Mouse (Mus musculus) adipose tissue, adult 10 weeks (tissue): ENCODE measurements around the gene Med31. TPM values are rescaled to one million over a fixed set of nuclear protein-coding genes. Genes with fewer than 3 reads are reported as not detected.

Source experiments
- polyA plus RNA-seq: library from polyadenylated mRNA; stranded (reverse); fragments of 350-450 nt; fragmentation: Illumina TruSeq; extraction: RNeasy Lipid Tissue Mini Kit (QIAGEN cat#74804); gene quantifications from one replicate; pipeline ENCODE4 v1.2.3, GENCODE M21; 2014; ENCODE audit warnings: low read depth, low replicate concordance

The Med31 gene
- 15.8 TPM for polyA plus RNA-seq

GRCm38 (mm10) chr11:72215410-72215797 is at the start of gene Med31:
Gene Med31, minus strand, starts transcription at chr11:72215592.

DNA sequence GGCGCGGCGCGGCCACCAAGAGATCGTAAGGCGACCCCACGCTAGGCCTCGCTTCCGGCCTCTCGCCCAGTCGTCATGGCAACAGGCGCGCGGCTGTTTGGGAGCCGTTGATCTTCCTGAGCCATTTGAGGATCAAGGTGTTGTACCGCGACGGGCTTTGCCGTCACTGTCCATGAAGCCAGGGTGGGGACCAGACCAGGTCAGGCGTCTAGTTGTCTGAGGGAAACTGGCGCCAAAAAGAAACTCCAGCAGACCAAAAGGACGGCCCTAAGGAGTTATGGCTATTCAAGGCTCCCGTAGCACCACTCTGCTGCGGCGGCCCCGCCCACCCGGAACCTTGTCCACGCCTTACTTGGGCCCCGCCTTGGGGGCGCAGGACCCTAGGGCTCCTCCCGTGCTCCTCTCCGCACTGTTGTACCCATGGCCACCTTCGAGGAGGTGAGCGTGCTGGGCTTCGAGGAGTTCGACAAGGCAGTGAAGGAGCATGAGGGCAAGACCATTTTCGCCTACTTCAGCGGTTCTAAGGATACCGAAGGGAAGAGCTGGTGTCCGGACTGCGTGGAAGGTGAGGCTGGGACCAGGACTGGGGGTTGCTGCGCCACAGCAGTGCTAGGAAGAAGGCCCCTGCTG is 8.1 kb downstream of the Med31 start, which contains the start of the genes 4933427D14Rik and Txndc17:
4933427D14Rik (minus strand) TSS at position 256 of the 630 bp plus-strand sequence.
Txndc17 (plus strand) TSS at position 344 of the 630 bp plus-strand sequence.

DNA sequence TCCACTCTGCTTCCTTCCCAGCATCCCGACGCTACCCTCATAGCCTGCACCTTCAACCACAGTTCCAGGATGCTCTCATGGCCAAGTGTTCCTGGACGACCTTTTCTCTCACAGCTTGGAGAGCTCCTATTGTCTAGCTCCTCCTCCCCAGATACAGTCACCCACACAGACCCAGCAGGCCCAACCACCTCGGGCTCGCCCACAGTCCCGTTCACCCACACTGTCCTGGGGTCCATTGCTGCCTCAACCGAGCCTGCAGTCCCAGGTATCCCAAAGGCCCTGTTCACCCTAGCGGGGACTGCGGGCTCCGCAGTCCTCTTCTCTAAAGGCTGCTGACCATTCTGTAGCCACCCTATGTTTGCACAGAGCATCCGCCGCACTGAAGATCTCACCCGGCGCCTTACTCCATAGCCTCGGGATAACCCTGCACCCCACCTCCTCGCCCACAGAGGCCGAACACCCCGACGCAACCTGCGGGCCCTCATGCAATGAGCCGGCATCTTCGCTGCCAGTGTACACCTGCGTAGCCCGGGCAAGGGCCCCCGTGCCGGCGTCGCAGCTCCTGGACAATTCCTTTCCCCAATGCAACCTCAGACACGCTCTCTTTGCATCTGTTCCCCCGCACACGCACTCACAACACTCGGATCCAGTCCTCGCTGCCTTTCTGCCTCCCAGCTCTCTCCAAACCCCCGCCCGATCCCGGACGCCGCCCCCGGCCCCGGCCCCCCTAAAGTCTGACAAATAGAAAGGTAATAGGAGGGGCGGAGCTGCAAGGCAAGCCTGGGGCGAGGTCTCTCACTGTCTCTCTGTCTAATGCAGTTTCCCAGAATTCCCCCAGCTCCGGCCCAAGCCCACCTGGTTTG is 8.8 kb downstream of the Med31 start, which contains the start of gene Gm43951:
Gm43951 (minus strand) TSS at position 500 of the 863 bp plus-strand sequence.

Other genes starting within 250 kb of the Med31 start
- gene Aipl1, start 178.1 kb downstream of the Med31 start, polyA plus RNA-seq = 0.17 TPM
- gene Pimreg, start 173.6 kb downstream of the Med31 start, polyA plus RNA-seq = 0.40 TPM
- gene Pitpnm3, start 79.8 kb downstream of the Med31 start, polyA plus RNA-seq = 2.4 TPM
- gene Gm43951, start 8.8 kb downstream of the Med31 start, polyA plus RNA-seq = 0.62 TPM
- 10.2 TPM for gene 4933427D14Rik, start 8.1 kb downstream of the Med31 start, polyA plus RNA-seq
- gene Txndc17, start 8.0 kb downstream of the Med31 start, polyA plus RNA-seq = 128 TPM
- 0.65 TPM for gene Slc13a5, start 51.6 kb upstream of the Med31 start, polyA plus RNA-seq
- gene Xaf1, start 86.0 kb upstream of the Med31 start, polyA plus RNA-seq = 23.9 TPM
- 0.93 TPM for gene Fbxo39, start 98.9 kb upstream of the Med31 start, polyA plus RNA-seq
- gene Tekt1, start 146.8 kb upstream of the Med31 start, polyA plus RNA-seq = 11.9 TPM
- 19.5 TPM for gene Smtnl2, start 196.1 kb upstream of the Med31 start, polyA plus RNA-seq
- gene Ggt6, start 219.9 kb upstream of the Med31 start, polyA plus RNA-seq = 0.84 TPM
- 43.2 TPM for gene Mybbp1a, start 225.8 kb upstream of the Med31 start, polyA plus RNA-seq